Mouse (Mus musculus) forebrain, embryonic 12.5 days (tissue): Measurements from ENCODE around the gene Tst. TPM values are rescaled to one million over a fixed set of nuclear protein-coding genes. Genes with fewer than 3 reads are reported as not detected.

Source experiments
- ATAC-seq: fragments of 200-750 bp; cut with Nextera tagmentation; 2 replicates; pipeline ENCODE4 v1.8.0; 2017; ENCODE audit warnings: moderate TSS enrichment; ENCODE audit not compliant: low FRiP score
- H3K27ac ChIP-seq: fragments of 300-500 bp; sonication (generic); 2 replicates; pipeline ENCODE4 v1.5.1; 2016; ENCODE audit warnings: mild to moderate bottlenecking
- H3K27me3 ChIP-seq: fragments of 300-500 bp; sonication (generic); 2 replicates; pipeline ENCODE4 v1.6.1; 2016; ENCODE audit warnings: mild to moderate bottlenecking
- H3K36me3 ChIP-seq: fragments of 300-500 bp; sonication (generic); replicated peaks from 2 replicates; pipeline ENCODE4 v1.6.1; 2016; ENCODE audit warnings: mild to moderate bottlenecking
- H3K4me1 ChIP-seq: fragments of 300-500 bp; sonication (generic); 2 replicates; pipeline ENCODE4 v1.6.1; 2016
- H3K4me2 ChIP-seq: fragments of 300-500 bp; sonication (generic); 2 replicates; pipeline ENCODE4 v1.6.1; 2016; ENCODE audit warnings: mild to moderate bottlenecking, moderate library complexity
- H3K4me3 ChIP-seq: fragments of 300-500 bp; sonication (generic); replicated peaks from 2 replicates; pipeline ENCODE4 v1.5.1; 2016; ENCODE audit warnings: mild to moderate bottlenecking
- H3K9ac ChIP-seq: fragments of 300-500 bp; sonication (generic); 2 replicates; pipeline ENCODE4 v1.6.1; 2016; ENCODE audit warnings: mild to moderate bottlenecking
- H3K9me3 ChIP-seq: fragments of 300-500 bp; sonication (generic); 2 replicates; pipeline ENCODE4 v1.6.1; 2016
- WGBS: fragments of 180-500 bp; shearing (Covaris S2); methylation state at CpG from one replicate; pipeline ENCODE4 v1.1.7; 2016; 5-methylcytosine and 5-hydroxymethylcytosine counted together
- polyA plus RNA-seq: library from polyadenylated mRNA; unstranded; fragments of >200 nt; fragmentation: Nextera tagmentation; extraction: Ambion mirVana; gene quantifications from 2 replicates; pipeline ENCODE4 v1.2.1, GENCODE M21; 2016

Tst gene
- polyA plus RNA-seq, 1 experiment from 2014 or later: 10.1 TPM

GRCm38 (mm10) chr15:78438973-78439372, 33.3 kb upstream of the Tst start:
- no peak overlapping the region for H3K9ac ChIP-seq
- no peak overlapping the region for H3K4me3 ChIP-seq
- H3K9me3 ChIP-seq: no peaks in the 10 kb centered on the region
- WGBS: 60% methylated on average over 9 of the region's 9 CpGs
- no peak overlapping the region for H3K27ac ChIP-seq
- H3K4me2 ChIP-seq: no peak overlapping the region
- ATAC-seq: no peak
- H3K27me3 ChIP-seq: peaks cover 15% of the 10 kb centered on the region
- H3K4me1 ChIP-seq: peaks cover 53% of the 10 kb centered on the region
- H3K36me3 ChIP-seq: peaks cover 17% of the 10 kb centered on the region

GRCm38 (mm10) chr15:78438505-78438904, 32.8 kb upstream of the Tst start:
- no peaks in the 10 kb centered on the region for H3K9me3 ChIP-seq
- no peak overlapping the region for H3K9ac ChIP-seq
- no peak for ATAC-seq
- no peak overlapping the region for H3K4me2 ChIP-seq
- 55% methylated on average over 8 of the region's 8 CpGs for WGBS
- H3K36me3 ChIP-seq: peaks cover 22% of the 10 kb centered on the region
- peaks cover 15% of the 10 kb centered on the region for H3K27me3 ChIP-seq
- peaks cover 53% of the 10 kb centered on the region for H3K4me1 ChIP-seq
- H3K4me3 ChIP-seq: no peak overlapping the region
- no peak overlapping the region for H3K27ac ChIP-seq

- Histone ChIP-seq H3K36me3 (peaks cover 27% of the 10 kb centered on the region), H3K27ac (peak overlapping the region; percentile 25; the same call in 1 of the 2 replicates)
- WGBS: 26% methylated on average over 4 of the region's 4 CpGs
Observed at GRCm38 (mm10) chr15:78438018-78438394, 32.3 kb upstream of the Tst start.

DNA sequence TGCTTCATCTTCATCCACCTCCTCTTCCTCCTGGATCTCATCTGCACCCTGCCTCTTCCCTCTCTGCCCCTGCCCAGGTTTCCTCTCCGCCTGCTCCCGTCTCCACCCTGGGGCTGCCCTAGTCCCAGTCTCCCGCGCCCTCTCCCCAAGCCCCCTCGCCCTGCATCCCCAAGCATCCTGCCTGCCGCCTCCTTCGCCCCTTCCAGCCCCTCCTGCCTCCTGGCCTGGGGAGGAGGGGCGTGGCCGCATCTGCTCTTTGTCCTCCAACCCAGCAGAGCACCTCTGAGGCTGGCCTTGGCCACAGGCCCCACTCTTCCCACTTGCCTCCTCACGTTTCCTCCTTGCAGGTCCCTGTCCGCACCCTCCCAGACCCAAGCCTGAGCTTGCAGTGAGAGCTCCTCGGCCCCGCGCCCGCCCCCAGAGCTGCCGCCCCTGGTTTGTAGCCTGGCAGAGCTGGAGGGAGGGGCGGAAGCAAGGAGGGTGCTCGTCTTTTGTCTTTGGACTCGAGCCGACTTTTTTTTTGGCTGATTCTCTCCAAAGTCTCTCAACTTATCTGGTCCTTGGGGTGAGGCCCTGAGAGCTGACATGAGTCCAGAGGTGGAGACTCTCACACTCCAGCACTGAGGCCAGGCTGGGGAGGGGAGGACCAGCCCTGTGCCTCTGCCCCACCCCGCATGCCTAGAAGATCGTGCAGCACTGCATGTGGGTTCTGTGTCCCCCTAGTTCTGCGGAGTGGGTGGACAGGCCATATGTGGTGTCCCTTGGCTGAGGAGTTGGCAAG, 31.7 kb upstream of the Tst start:
- peaks cover 53% of the 10 kb centered on the region for H3K4me1 ChIP-seq
- H3K9ac ChIP-seq: peak overlapping the region; percentile 47
- H3K4me2 ChIP-seq: peak overlapping the region; percentile 58
- peak overlapping the region; percentile 27 for H3K4me3 ChIP-seq
- peak; percentile 37 for ATAC-seq
- H3K36me3 ChIP-seq: peaks cover 31% of the 10 kb centered on the region
- no peaks in the 10 kb centered on the region for H3K9me3 ChIP-seq
- H3K27me3 ChIP-seq: peaks cover 15% of the 10 kb centered on the region
- peak overlapping the region; percentile 84 for H3K27ac ChIP-seq
- WGBS: 11% methylated on average over 22 of the region's 23 CpGs

More at GRCm38 (mm10) chr15:78438018-78438394, 32.3 kb upstream of the Tst start:
- H3K9ac ChIP-seq: no peak overlapping the region
- no peaks in the 10 kb centered on the region for H3K9me3 ChIP-seq
- H3K4me2 ChIP-seq: no peak overlapping the region
- H3K4me3 ChIP-seq: no peak overlapping the region
- peaks cover 15% of the 10 kb centered on the region for H3K27me3 ChIP-seq
- peaks cover 53% of the 10 kb centered on the region for H3K4me1 ChIP-seq
- no peak for ATAC-seq

- H3K4me1 ChIP-seq: peaks cover 53% of the 10 kb centered on the region
- 8% methylated on average over 27 of the region's 32 CpGs for WGBS
Observed at GRCm38 (mm10) chr15:78436380-78437192, 30.9 kb upstream of the Tst start.

DNA sequence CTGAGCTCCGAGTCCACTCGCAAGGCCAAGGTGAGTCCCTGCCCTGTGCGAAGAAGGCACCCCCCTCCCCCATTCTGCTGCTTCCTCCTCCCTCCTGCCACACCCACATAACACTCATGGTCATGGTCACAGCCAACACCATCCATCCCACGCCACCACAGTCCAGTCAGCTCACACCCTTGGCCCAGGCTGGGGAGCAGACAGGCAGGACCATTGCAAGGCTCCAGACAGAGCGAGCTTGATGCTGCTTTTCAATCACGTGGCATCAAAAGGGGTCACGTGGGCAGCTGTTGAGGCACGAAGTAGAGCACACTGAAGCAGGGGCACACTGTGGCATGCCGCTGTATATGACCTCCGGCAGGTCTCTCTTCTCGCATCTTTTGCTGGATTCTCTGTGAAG, 30.0 kb upstream of the Tst start:
- ATAC-seq: no peak
- no peak overlapping the region for H3K27ac ChIP-seq
- H3K36me3 ChIP-seq: peaks cover 48% of the 10 kb centered on the region
- no peak overlapping the region for H3K9ac ChIP-seq
- peaks cover 15% of the 10 kb centered on the region for H3K27me3 ChIP-seq
- peaks cover 52% of the 10 kb centered on the region for H3K4me1 ChIP-seq
- H3K9me3 ChIP-seq: no peaks in the 10 kb centered on the region
- no peak overlapping the region for H3K4me2 ChIP-seq
- no peak overlapping the region for H3K4me3 ChIP-seq
- 84% methylated on average over 11 of the region's 11 CpGs for WGBS

More at GRCm38 (mm10) chr15:78436380-78437192, 30.9 kb upstream of the Tst start:
- peak; percentile 71 for ATAC-seq
- Histone ChIP-seq H3K4me3 (peak overlapping the region; percentile 27), H3K27ac (peak overlapping the region; percentile 84), H3K4me2 (peak overlapping the region; percentile 58), H3K27me3 (peaks cover 15% of the 10 kb centered on the region), H3K9ac (peak overlapping the region; percentile 47), H3K36me3 (peaks cover 40% of the 10 kb centered on the region), H3K9me3 (no peaks in the 10 kb centered on the region)

DNA sequence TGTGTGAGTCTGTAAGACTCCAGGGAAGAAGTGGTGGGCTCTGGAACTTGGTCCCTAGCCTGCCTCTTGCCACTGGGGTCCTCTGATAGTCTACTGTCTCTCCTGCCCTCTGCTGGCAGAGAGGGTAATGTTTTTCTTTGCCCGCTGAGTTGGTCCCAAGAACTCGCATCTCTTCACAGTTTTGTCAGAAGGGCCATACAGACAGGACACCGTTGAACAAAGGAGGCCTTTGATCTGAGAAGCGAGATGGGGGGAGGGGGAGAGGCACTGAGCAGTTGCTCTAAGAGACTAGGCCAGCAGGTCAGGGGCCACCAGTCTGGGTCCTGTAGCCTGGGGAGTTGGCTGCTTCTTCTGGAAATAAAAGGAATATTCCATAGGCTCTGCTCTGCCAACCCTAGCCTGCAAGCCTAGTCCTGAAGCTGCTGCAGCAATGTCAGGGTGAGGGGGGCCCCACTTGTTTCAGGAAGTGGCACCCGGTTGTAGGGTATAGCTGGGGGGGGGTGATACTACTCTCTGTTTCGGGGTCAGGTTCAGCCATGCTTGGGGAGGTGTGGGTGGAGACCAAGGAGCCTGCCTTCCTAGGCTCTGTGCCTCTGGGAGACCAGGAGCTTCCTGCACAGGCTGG, 29.3 kb upstream of the Tst start:
- Histone ChIP-seq H3K9me3 (no peaks in the 10 kb centered on the region), H3K9ac (no peak overlapping the region), H3K36me3 (peaks cover 48% of the 10 kb centered on the region), H3K4me2 (no peak overlapping the region), H3K4me3 (no peak overlapping the region), H3K4me1 (peaks cover 55% of the 10 kb centered on the region), H3K27me3 (peaks cover 15% of the 10 kb centered on the region), H3K27ac (no peak overlapping the region)
- WGBS: 28% methylated on average over 6 of the region's 6 CpGs
- ATAC-seq: no peak

DNA sequence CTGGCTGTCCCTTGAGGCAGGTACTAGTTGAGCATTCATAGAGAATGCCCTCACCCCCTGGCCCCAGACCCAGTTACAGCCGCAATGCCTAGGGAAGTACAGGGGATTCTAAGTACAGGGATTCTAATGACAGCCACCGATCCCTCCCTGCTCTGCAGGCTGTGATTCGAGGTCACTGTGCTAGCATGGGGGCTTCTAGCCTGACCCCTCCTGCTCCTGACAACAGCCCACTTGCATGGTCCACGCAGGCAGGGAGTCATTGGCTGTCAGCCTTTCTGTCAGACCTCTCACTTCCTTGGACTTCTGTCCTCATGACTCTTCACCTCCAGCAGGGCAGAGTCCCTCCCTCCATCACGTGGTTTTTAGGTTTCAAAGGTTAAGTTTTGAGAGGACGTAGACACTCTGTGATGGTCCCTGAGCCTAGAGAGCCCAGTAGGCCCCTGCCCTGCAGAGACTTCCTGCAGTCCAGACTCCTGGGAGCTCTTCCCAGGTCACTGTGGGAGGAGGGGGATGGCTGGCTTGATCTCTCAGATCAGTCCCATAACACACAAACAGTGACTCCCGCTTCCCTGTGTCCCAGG, 25.9 kb upstream of the Tst start:
- H3K27me3 ChIP-seq: peaks cover 19% of the 10 kb centered on the region; the same call in 1 of the 2 replicates
- peaks cover 49% of the 10 kb centered on the region for H3K4me1 ChIP-seq
- H3K27ac ChIP-seq: no peak overlapping the region
- H3K4me2 ChIP-seq: no peak overlapping the region
- peaks cover 48% of the 10 kb centered on the region for H3K36me3 ChIP-seq
- no peak overlapping the region for H3K9ac ChIP-seq
- H3K9me3 ChIP-seq: no peaks in the 10 kb centered on the region
- no peak overlapping the region for H3K4me3 ChIP-seq
- ATAC-seq: no peak
- WGBS: 84% methylated on average over 7 of the region's 7 CpGs

DNA sequence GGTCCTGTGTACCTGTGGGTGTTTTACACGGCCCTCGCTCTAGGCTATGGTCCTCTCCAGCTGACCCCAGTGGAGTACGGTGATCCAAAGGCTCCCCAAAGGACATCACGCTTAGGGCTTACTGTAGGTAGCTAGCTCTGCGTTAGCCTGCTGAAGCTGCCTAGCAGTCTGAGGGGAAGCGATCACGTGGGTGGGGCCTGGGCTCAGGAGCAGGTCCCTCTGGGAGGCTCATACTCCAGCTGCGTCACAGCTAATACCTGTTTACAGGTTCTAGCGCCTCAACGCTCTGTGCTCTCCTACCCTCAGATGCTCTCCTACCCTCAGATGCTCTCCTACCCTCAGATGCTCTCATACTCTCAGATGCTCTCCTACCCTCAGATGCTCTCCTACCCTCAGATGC, 25.2 kb upstream of the Tst start:
- Histone ChIP-seq H3K4me2 (no peak overlapping the region), H3K27me3 (peaks cover 14% of the 10 kb centered on the region; the same call in 1 of the 2 replicates), H3K9me3 (no peaks in the 10 kb centered on the region), H3K4me3 (no peak overlapping the region), H3K27ac (no peak overlapping the region), H3K4me1 (peaks cover 41% of the 10 kb centered on the region), H3K9ac (no peak overlapping the region), H3K36me3 (peaks cover 47% of the 10 kb centered on the region)
- WGBS: 96% methylated on average over 10 of the region's 10 CpGs
- no peak for ATAC-seq

DNA sequence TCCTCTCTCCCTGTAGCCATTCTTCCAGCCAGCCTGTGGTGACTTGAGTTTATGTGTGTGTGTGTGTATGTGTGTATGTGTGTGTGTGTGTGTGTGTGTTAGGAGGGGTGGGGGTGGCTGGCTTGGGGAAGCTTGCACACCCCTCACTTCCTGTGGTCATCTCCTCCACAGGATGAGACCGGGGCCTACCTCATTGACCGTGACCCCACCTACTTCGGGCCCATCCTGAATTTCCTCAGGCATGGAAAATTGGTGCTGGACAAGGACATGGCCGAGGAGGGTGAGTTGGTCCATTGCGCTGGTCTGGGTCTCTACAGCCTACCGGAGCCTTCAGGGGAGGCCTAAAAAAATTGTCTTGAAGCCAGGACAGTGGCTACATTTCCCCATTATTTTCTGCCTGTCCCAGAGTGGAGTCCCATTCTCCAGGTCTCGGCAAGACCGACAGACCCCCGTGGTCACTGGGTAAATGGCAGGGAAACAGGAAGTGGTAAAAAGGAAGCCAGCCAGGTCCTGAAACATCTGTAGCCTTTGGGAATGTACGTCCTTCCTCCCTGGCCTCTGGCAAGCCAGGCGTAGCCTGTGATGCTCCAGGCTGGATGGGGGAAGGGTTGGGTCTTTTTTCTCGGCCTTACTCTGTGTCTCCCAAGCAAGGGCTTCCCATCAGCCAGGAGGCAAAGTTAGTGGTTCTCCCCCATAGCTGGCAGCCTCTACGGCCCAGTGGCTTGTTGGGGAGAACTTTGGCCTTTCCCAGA, 24.3 kb upstream of the Tst start:
- Histone ChIP-seq H3K27ac (no peak overlapping the region), H3K9ac (no peak overlapping the region), H3K4me3 (peak overlapping the region; percentile 86; the same call in 1 of the 2 replicates), H3K9me3 (no peaks in the 10 kb centered on the region), H3K4me1 (peaks cover 33% of the 10 kb centered on the region), H3K4me2 (peak overlapping the region; percentile 82), H3K27me3 (peaks cover 11% of the 10 kb centered on the region; the same call in 1 of the 2 replicates), H3K36me3 (peaks cover 39% of the 10 kb centered on the region)
- no peak for ATAC-seq
- WGBS: 85% methylated on average over 13 of the region's 13 CpGs

GRCm38 (mm10) chr15:78429139-78429459, 23.4 kb upstream of the Tst start:
- Histone ChIP-seq H3K36me3 (peaks cover 32% of the 10 kb centered on the region), H3K4me1 (peaks cover 24% of the 10 kb centered on the region), H3K9ac (peak overlapping the region; percentile 90), H3K27me3 (peaks cover 18% of the 10 kb centered on the region; the same call in 1 of the 2 replicates), H3K9me3 (no peaks in the 10 kb centered on the region), H3K4me2 (peak overlapping the region; percentile 82), H3K27ac (peak overlapping the region; percentile 53; the same call in 1 of the 2 replicates), H3K4me3 (peak overlapping the region; percentile 86)
- no peak for ATAC-seq
- 5% methylated on average over 3 of the region's 3 CpGs for WGBS
